Mouse (Mus musculus): Measurements from ENCODE around the gene Wipf3. TPM values are rescaled to one million over a fixed set of nuclear protein-coding genes. Genes with fewer than 3 reads are reported as not detected.
A peak's percentile ranks its signal among the peaks of the same experiment; 100 is the strongest.

Gene Wipf3
- total RNA-seq, 2 experiments from 2014 or later: 7.1 to 7.5 TPM

- no peak for DNase-seq (ENCODE audit: low spot score in 2 of 2)
These were observed 2.4 kb downstream of the Wipf3 start for GRCm38 (mm10) chr6:54431761-54432160.

GRCm38 (mm10) chr6:54432191-54432590 is 2.8 kb downstream of the Wipf3 start:
- DNase-seq (ENCODE audit: low spot score in 2 of 2): no peak

- DNase-seq (ENCODE audit: low spot score in 2 of 2): no peak
These were observed 3.6 kb downstream of the Wipf3 start for GRCm38 (mm10) chr6:54432806-54433545.

- no peak for DNase-seq (ENCODE audit: low spot score in 2 of 2)
These were observed 4.8 kb downstream of the Wipf3 start for GRCm38 (mm10) chr6:54434171-54434570.

- DNase-seq (ENCODE audit: low spot score in 2 of 2): no peak
These were observed 6.3 kb downstream of the Wipf3 start for GRCm38 (mm10) chr6:54435663-54436062.

- DNase-seq (ENCODE audit: low spot score in 2 of 2): no peak
These were observed 6.9 kb downstream of the Wipf3 start for GRCm38 (mm10) chr6:54436286-54436685.

GRCm38 (mm10) chr6:54438510-54438909 is 9.1 kb downstream of the Wipf3 start:
- no peak for DNase-seq (ENCODE audit: low spot score in 2 of 2)

- no peak for DNase-seq (ENCODE audit: low spot score in 2 of 2)
These were observed 11.3 kb downstream of the Wipf3 start for GRCm38 (mm10) chr6:54440658-54441057.

- DNase-seq (ENCODE audit: low spot score in 2 of 2): no peak
These were observed 14.3 kb downstream of the Wipf3 start for GRCm38 (mm10) chr6:54443657-54444056.

GRCm38 (mm10) chr6:54444086-54444485 is 14.7 kb downstream of the Wipf3 start:
- DNase-seq (ENCODE audit: low spot score in 2 of 2): no peak

GRCm38 (mm10) chr6:54445249-54445818 is 15.9 kb downstream of the Wipf3 start:
- no peak for DNase-seq (ENCODE audit: low spot score in 2 of 2)

GRCm38 (mm10) chr6:54447353-54447752 is 17.9 kb downstream of the Wipf3 start:
- no peak for DNase-seq (ENCODE audit: low spot score in 2 of 2)

- no peak for DNase-seq (ENCODE audit: low spot score in 2 of 2)
These were observed 30.3 kb downstream of the Wipf3 start for GRCm38 (mm10) chr6:54459661-54460060.

- DNase-seq (ENCODE audit: low spot score in 2 of 2): no peak
These were observed 30.9 kb downstream of the Wipf3 start for GRCm38 (mm10) chr6:54460172-54460914.

- peak in 1 of 2 experiments; percentile 23 for DNase-seq (ENCODE audit: low spot score in 2 of 2)
These were observed 31.7 kb downstream of the Wipf3 start for GRCm38 (mm10) chr6:54460915-54461671.

- no peak for DNase-seq (ENCODE audit: low spot score in 2 of 2)
These were observed 33.4 kb downstream of the Wipf3 start for GRCm38 (mm10) chr6:54462766-54463165.

GRCm38 (mm10) chr6:54463701-54464458 is 34.5 kb downstream of the Wipf3 start:
- DNase-seq (ENCODE audit: low spot score in 2 of 2): no peak

GRCm38 (mm10) chr6:54464926-54465325 is 35.5 kb downstream of the Wipf3 start:
- DNase-seq (ENCODE audit: low spot score in 2 of 2): no peak

GRCm38 (mm10) chr6:54467371-54467770 is 38.0 kb downstream of the Wipf3 start:
- DNase-seq (ENCODE audit: low spot score in 2 of 2): no peak

GRCm38 (mm10) chr6:54471866-54472265 is 42.5 kb downstream of the Wipf3 start:
- DNase-seq (ENCODE audit: low spot score in 2 of 2): no peak
